Mouse (Mus musculus) liver, embryonic 12.5 days (tissue): Measurements from ENCODE around the gene Tex2. TPM values are rescaled to one million over a fixed set of nuclear protein-coding genes. Genes with fewer than 3 reads are reported as not detected.
A peak's percentile ranks its signal among the peaks of the same experiment; 100 is the strongest.
"Not testable (repeated sequence)": the region's sequence is repeated elsewhere in the genome, so short reads cannot be mapped to it uniquely, and the experiment has no call there.

ENCODE experiments used
- ATAC-seq: fragments of 200-750 bp; cut with Nextera tagmentation; 2 replicates; pipeline ENCODE4 v1.8.0; 2017; ENCODE audit warnings: moderate number of reproducible peaks, mild to moderate bottlenecking, moderate library complexity
- H3K27ac ChIP-seq: fragments of 300-500 bp; sonication (generic); 2 replicates; pipeline ENCODE4 v1.5.1; 2016; ENCODE audit warnings: mild to moderate bottlenecking
- H3K27me3 ChIP-seq: fragments of 300-500 bp; sonication (generic); replicated peaks from 2 replicates; pipeline ENCODE4 v1.6.1; 2016; ENCODE audit warnings: mild to moderate bottlenecking, moderate library complexity
- H3K36me3 ChIP-seq: fragments of 300-500 bp; sonication (generic); 2 replicates; pipeline ENCODE4 v1.6.1; 2016; ENCODE audit warnings: mild to moderate bottlenecking, moderate library complexity
- H3K4me1 ChIP-seq: fragments of 300-500 bp; sonication (generic); 2 replicates; pipeline ENCODE4 v1.6.1; 2016
- H3K4me2 ChIP-seq: fragments of 300-500 bp; sonication (generic); 2 replicates; pipeline ENCODE4 v1.6.1; 2016; ENCODE audit warnings: mild to moderate bottlenecking, moderate library complexity
- H3K4me3 ChIP-seq: fragments of 300-500 bp; sonication (generic); 2 replicates; pipeline ENCODE4 v1.5.1; 2016; ENCODE audit warnings: mild to moderate bottlenecking, moderate library complexity
- H3K9ac ChIP-seq: fragments of 300-500 bp; sonication (generic); 2 replicates; pipeline ENCODE4 v1.6.1; 2016; ENCODE audit warnings: mild to moderate bottlenecking, moderate library complexity
- H3K9me3 ChIP-seq: fragments of 300-500 bp; sonication (generic); replicated peaks from 2 replicates; pipeline ENCODE4 v1.6.1; 2016; ENCODE audit warnings: mild to moderate bottlenecking, moderate library complexity
- WGBS: fragments of 180-500 bp; shearing (Covaris S2); methylation state at CpG from one replicate; pipeline ENCODE4 v1.1.7; 2016; ENCODE audit not compliant: insufficient replicate concordance; 5-methylcytosine and 5-hydroxymethylcytosine counted together
- polyA plus RNA-seq: library from polyadenylated mRNA; unstranded; fragments of >200 nt; fragmentation: Nextera tagmentation; extraction: Ambion mirVana; gene quantifications from 2 replicates; pipeline ENCODE4 v1.2.1, GENCODE M21; 2016

The Tex2 gene
- polyA plus RNA-seq, 1 experiment from 2014 or later: 11.7 TPM

DNA sequence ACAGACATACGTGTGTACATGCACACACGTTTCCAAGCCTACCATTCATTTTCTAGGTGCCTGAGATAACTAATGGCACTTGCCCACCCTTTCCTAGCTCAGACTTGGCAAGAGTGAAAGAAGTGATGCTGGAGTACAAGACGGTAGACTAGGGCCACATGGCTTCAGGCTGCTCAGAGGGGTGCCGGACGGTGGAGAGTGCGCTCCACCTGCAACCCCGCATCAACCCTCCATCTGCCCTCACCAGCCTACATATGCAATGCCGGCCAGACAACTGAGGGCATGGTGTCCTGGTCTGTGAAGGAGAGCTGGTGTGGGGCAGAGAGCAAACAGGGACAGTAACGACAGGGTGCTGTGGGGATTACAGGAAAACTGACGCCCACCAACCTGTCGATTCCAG, 22.0 kb downstream of the Tex2 start:
- Histone ChIP-seq H3K27ac (no peak overlapping the region), H3K4me1 (peaks cover 50% of the 10 kb centered on the region), H3K4me2 (no peak overlapping the region), H3K9ac (no peak overlapping the region), H3K36me3 (peaks cover 7% of the 10 kb centered on the region), H3K9me3 (no peaks in the 10 kb centered on the region), H3K4me3 (no peak overlapping the region), H3K27me3 (no peaks in the 10 kb centered on the region)
- no peak for ATAC-seq
- 89% methylated on average over 11 of the region's 11 CpGs for WGBS

DNA sequence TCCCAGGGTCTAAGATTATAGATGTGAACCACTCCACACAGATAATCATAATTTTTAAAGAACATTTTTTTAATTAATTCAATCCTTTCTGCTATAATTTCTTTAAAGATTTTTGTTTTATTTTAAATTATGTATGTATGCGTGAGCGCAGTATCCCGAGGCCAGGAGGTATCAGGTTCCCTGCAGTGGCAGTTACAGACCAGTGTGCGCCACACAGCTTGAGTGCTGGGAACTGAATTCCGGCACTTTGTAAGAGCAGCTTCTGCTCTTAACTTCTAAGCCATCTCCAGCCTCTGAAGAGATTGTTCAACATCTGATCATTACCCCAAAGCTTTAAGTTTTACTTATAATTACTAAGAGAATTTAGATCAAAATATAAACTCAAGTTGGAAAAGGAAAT, 23.1 kb downstream of the Tex2 start:
- H3K9ac ChIP-seq: no peak overlapping the region
- peaks cover 40% of the 10 kb centered on the region for H3K4me1 ChIP-seq
- H3K9me3 ChIP-seq: no peaks in the 10 kb centered on the region
- no peak overlapping the region for H3K4me3 ChIP-seq
- no peak overlapping the region for H3K4me2 ChIP-seq
- no peak overlapping the region for H3K27ac ChIP-seq
- H3K36me3 ChIP-seq: peaks cover 7% of the 10 kb centered on the region
- no peaks in the 10 kb centered on the region for H3K27me3 ChIP-seq
- 63% methylated on average over 5 of the region's 5 CpGs for WGBS
- no peak for ATAC-seq

DNA sequence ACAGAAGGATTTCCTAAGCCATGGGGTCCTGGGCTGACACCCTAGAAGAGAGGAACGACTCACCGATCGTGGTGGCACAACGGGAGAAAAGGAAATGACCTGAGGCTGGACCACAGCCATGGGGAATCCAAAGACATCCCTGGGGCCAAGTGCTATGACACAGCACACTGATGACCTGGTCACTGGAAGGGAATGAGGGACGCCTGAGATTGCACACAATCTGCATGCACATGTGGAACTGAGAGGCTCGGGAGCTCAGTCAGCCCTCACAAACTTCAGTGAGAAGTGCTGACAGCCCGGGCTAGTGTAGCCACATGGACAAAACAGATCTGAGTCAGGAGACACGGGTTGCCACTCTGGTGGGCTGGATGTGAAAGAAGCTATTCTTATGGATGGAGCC, 24.4 kb downstream of the Tex2 start:
- no peak for ATAC-seq
- H3K4me3 ChIP-seq: no peak overlapping the region
- no peaks in the 10 kb centered on the region for H3K27me3 ChIP-seq
- H3K9me3 ChIP-seq: no peaks in the 10 kb centered on the region
- 37% methylated on average over 8 of the region's 8 CpGs for WGBS
- no peak overlapping the region for H3K27ac ChIP-seq
- H3K4me1 ChIP-seq: peaks cover 40% of the 10 kb centered on the region
- peaks cover 7% of the 10 kb centered on the region for H3K36me3 ChIP-seq
- no peak overlapping the region for H3K9ac ChIP-seq
- H3K4me2 ChIP-seq: no peak overlapping the region

DNA sequence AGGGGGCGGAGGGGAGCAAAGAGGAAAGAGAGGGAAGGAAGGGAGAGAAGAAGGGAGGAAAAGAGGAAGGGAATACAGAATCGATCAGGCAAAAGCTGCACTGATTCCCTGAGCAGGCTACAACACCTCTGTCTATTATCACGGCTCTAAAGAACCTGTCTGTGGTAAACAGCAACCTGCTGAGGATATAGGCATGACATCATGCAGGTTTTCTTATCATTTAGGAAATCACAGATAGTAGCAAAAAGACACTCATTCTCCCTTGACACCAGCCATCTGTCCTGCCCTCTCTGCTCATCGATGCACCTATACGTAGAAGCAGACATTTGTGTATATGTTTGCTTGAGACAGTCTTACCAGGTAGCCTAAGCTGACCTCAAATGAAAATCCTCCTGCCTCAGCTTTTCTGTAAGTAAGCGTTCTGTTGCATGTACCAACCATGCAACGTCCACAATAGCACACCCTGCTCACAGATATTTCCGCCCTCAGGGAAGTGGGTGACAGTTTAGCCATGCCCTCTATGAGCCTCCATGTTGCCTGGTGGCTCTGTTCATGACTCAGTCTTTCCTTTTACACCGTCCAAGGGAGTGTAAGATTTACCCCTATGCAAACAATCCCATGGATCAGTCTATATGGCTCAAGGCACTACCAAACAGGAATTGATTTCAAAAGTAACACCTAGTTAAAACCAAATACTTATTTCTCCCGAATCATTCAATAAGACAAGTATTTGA, 25.3 kb downstream of the Tex2 start:
- peaks cover 7% of the 10 kb centered on the region for H3K36me3 ChIP-seq
- H3K4me3 ChIP-seq: no peak overlapping the region
- ATAC-seq: no peak
- H3K27ac ChIP-seq: no peak overlapping the region
- no peak overlapping the region for H3K4me2 ChIP-seq
- no peaks in the 10 kb centered on the region for H3K9me3 ChIP-seq
- peaks cover 40% of the 10 kb centered on the region for H3K4me1 ChIP-seq
- no peaks in the 10 kb centered on the region for H3K27me3 ChIP-seq
- H3K9ac ChIP-seq: no peak overlapping the region
- 68% methylated on average over 10 of the region's 10 CpGs for WGBS

DNA sequence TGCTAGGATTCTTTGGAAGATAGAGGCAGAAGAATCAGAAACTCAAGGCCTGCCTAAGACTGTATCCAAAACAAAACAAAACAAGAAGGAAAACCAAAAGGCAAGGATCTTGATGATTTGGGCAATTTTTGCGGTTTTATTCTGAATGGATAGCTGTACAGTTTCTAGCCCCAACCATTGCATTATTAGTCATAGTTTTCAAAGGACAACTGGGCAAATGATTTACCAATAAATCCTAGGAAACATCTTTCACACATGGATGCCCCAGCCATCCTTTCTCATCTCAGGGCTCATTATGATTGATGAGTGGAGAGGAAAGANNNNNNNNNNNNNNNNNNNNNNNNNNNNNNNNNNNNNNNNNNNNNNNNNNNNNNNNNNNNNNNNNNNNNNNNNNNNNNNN, 29.4 kb downstream of the Tex2 start:
- no peak for ATAC-seq
- Histone ChIP-seq H3K4me2 (no peak overlapping the region), H3K9me3 (no peaks in the 10 kb centered on the region), H3K36me3 (no peaks in the 10 kb centered on the region), H3K27ac (no peak overlapping the region), H3K4me3 (no peak overlapping the region), H3K4me1 (peaks cover 31% of the 10 kb centered on the region), H3K9ac (no peak overlapping the region), H3K27me3 (no peaks in the 10 kb centered on the region)
- 86% methylated on average over 1 of the region's 1 CpGs for WGBS

DNA sequence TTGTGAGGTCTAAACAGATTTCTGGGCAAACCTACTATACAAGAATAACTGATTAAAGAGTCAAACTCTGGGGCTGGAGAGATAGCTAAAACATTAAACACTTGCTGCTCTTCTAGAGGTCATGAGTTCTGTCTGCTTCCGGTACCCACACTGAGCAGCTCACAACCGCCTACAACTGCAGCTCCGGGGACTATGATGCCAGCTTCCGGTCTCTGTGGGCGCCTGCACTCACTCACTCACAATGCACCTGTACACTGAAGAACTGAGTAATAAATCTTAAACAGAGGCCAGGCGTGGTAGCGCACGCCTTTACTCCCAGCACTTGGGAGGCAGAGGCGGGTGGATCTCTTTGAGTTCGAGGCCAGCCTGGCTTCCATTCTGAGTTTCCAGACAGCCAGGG, 31.9 kb downstream of the Tex2 start:
- H3K36me3 ChIP-seq: no peaks in the 10 kb centered on the region
- peaks cover 13% of the 10 kb centered on the region; the same call in 1 of the 2 replicates for H3K4me1 ChIP-seq
- H3K27ac ChIP-seq: no peak overlapping the region
- no peaks in the 10 kb centered on the region for H3K9me3 ChIP-seq
- H3K9ac ChIP-seq: no peak overlapping the region
- H3K27me3 ChIP-seq: no peaks in the 10 kb centered on the region
- H3K4me3 ChIP-seq: no peak overlapping the region
- no peak overlapping the region for H3K4me2 ChIP-seq
- no peak for ATAC-seq
- WGBS: 80% methylated on average over 10 of the region's 10 CpGs

DNA sequence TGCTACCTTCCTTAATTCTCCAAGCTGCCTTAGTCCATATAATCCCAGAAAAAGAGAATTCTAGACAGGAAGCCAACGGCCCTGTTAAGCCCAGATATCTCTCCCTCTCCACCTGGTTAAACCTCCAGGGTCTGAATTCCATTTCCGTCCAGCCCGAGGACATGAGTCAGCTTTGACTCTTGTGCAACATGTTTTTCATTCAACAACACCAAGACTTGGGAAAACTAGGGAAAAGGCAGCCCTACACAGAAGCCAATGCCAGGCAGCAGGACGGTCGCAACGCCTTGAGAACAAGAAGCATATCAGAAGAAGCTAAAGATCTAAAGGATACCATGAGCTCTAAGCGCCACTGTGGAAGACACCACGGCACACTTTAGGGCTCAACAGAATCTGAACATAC, 32.8 kb downstream of the Tex2 start:
- no peak for ATAC-seq
- Histone ChIP-seq H3K9me3 (no peaks in the 10 kb centered on the region), H3K4me2 (no peak overlapping the region), H3K4me1 (peaks cover 20% of the 10 kb centered on the region; the same call in 1 of the 2 replicates), H3K4me3 (no peak overlapping the region), H3K27ac (no peak overlapping the region), H3K36me3 (no peaks in the 10 kb centered on the region), H3K9ac (no peak overlapping the region), H3K27me3 (no peaks in the 10 kb centered on the region)
- 70% methylated on average over 8 of the region's 8 CpGs for whole genome bisulfite sequencing

DNA sequence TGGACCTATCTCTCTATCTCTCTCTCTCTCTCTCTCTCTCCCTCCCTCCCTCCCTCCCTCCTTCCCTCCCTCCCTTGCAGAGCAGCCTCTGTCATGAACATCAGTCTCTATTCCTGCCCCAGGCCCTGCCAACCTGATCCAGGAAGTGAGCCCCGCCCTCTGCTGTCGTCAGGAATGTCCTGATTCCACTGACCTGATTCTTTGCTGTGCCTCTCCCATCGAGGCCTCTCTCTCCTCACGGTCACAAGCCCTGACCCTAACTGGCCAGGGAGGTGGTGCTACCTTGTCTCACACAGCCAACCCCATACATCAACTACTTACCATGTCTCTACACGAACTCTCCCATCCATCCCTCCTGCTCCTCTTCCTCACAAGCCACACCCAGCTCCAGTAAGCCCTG, 33.3 kb downstream of the Tex2 start:
- Histone ChIP-seq H3K9ac (no peak overlapping the region), H3K27me3 (no peaks in the 10 kb centered on the region), H3K27ac (no peak overlapping the region), H3K4me3 (no peak overlapping the region), H3K4me1 (peaks cover 23% of the 10 kb centered on the region), H3K36me3 (no peaks in the 10 kb centered on the region), H3K4me2 (no peak overlapping the region), H3K9me3 (no peaks in the 10 kb centered on the region)
- WGBS: 53% methylated on average over 5 of the region's 5 CpGs
- ATAC-seq: no peak

DNA sequence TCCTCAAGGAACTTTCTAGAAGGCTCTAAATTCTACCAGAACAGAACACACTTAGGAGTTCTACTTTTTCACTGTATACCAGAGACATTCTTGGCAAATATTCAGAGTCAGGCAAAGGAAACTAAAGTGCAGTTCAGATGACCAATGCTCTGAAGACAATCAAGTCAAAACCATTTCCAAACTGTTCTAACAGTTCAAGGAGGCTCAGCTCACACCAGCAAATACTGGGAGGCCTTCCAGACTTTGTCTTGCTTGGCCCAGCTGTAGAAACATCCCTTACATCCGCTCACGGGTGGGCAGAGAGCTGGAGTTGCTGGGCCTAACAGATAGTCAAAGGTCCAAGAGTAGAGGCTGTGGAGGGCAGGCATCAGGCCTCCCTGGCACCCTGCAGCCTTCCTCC, 34.1 kb downstream of the Tex2 start:
- H3K4me2 ChIP-seq: no peak overlapping the region
- WGBS: 76% methylated on average over 2 of the region's 2 CpGs
- H3K4me3 ChIP-seq: no peak overlapping the region
- no peaks in the 10 kb centered on the region for H3K9me3 ChIP-seq
- no peaks in the 10 kb centered on the region for H3K27me3 ChIP-seq
- no peak overlapping the region for H3K9ac ChIP-seq
- no peaks in the 10 kb centered on the region for H3K36me3 ChIP-seq
- peaks cover 31% of the 10 kb centered on the region for H3K4me1 ChIP-seq
- no peak for ATAC-seq
- no peak overlapping the region for H3K27ac ChIP-seq

DNA sequence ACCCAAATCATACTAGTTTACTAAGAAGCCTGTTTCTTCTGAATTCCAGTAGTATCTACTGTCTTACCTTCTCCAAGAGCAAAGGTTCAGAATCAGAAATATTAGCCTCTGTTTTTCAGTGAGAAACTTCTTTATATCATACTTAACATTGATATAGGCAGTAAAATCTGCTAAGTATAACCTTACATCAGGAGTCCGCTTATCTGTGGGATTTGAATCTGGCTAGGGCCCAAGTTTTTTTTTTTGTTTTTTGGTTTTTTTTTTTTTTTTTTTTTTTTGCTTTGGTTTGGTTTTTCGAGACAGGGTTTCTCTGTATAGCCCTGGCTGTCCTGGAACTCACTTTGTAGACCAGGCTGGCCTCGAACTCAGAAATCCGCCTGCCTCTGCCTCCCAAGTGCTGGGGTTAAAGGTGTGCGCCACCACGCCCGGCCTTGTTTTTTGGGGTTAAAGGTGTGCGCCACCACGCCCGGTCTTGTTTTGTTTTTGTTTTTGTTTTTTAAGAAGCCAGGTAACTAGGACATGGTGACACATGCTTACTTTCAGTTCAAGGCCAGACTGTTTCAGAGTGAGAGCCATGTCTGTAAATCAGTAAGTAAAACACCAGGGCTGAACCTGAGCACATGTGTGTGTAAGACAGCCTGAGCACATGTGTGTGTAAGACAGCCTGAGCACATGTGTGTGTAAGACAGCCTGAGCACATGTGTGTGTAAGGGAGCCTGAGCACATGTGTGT, 35.4 kb downstream of the Tex2 start:
- WGBS: 87% methylated on average over 10 of the region's 10 CpGs
- H3K9ac ChIP-seq, H3K4me3 ChIP-seq, H3K9me3 ChIP-seq, H3K4me2 ChIP-seq, H3K36me3 ChIP-seq, H3K27ac ChIP-seq, H3K27me3 ChIP-seq, ATAC-seq: not testable (repeated sequence)
- H3K4me1 ChIP-seq: peaks cover 44% of the 10 kb centered on the region

DNA sequence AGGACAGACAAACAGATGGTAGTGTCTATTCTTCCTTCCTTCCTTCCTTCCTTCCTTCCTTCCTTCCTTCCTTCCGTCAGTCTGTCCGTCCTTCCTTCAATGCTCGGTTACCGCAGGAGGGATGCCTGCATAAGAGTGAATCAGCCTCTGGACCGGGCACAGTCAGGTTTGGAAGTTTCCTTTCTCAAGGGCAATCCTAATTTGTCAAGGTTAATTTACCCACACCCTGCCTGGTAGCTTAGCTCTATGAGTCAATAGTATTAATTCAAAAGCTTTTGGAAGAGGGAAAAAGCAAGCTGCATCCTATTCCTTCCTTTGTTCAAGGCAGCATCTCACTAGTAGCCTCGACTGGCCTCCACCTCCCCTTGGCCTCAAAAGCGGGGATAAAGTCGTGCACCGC, 38.8 kb downstream of the Tex2 start:
- ATAC-seq: no peak
- no peak overlapping the region for H3K4me3 ChIP-seq
- H3K4me2 ChIP-seq: no peak overlapping the region
- WGBS: 64% methylated on average over 9 of the region's 9 CpGs
- H3K4me1 ChIP-seq: peaks cover 60% of the 10 kb centered on the region
- H3K9ac ChIP-seq: no peak overlapping the region
- H3K36me3 ChIP-seq: 0 out of 2 replicates have a peak, but pooled peaks cover 1% of the 10 kb centered on the region
- H3K27ac ChIP-seq: no peak overlapping the region
- H3K27me3 ChIP-seq: no peaks in the 10 kb centered on the region
- H3K9me3 ChIP-seq: no peaks in the 10 kb centered on the region

DNA sequence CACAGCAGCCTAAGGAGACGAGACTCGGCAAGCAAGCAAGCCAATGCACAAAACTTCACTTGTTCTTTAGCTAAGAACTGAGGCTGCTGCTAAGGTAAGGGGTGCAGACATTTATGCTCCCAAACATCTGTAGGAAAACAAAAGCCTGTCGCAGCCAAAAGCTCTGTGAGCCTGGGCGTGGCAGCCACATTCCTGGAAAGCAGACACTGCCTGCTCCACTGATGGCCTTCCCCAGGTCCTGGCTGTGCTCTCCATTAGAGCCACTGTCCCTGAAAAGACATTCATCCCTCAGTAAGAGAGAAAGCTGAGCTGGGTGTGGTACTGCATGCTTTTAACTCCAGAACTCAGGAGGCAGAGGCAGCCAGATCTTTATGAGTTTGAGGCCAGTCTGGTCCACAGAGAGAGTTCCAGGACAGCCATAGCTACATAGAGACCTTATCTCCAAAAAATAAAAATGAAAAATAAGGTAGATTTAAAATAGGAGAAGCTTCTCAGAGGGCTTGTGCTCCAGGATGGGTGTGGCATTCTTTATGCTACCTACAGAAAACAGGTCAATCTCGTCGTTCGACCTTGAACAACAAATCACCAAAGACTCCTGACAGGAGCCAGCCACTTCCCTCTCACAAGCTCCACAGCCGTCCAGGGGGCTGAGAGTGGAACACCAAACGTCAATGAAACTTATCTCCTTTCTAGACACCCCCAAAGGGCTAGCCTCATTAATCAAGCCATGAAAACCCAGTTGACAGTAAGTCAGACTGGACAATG, 39.6 kb downstream of the Tex2 start:
- ATAC-seq: no peak
- H3K27me3 ChIP-seq: no peaks in the 10 kb centered on the region
- WGBS: 51% methylated on average over 9 of the region's 9 CpGs
- H3K4me1 ChIP-seq: peaks cover 60% of the 10 kb centered on the region
- H3K4me3 ChIP-seq: no peak overlapping the region
- no peak overlapping the region for H3K9ac ChIP-seq
- no peak overlapping the region for H3K4me2 ChIP-seq
- H3K9me3 ChIP-seq: no peaks in the 10 kb centered on the region
- H3K27ac ChIP-seq: 0 out of 2 replicates have a peak overlapping the region, but pooled peaks have one; percentile 1
- 0 out of 2 replicates have a peak, but pooled peaks cover 3% of the 10 kb centered on the region for H3K36me3 ChIP-seq
